Mouse (Mus musculus) limb, embryonic 14.5 days (tissue): ENCODE data around the gene Cyp4f13. TPM values are rescaled to one million over a fixed set of nuclear protein-coding genes. Genes with fewer than 3 reads are reported as not detected.

Experiments
- ATAC-seq: fragments of 200-750 bp; cut with Nextera tagmentation; 2 replicates; pipeline ENCODE4 v1.8.0; 2017; ENCODE audit warnings: low read depth, moderate number of reproducible peaks, moderate TSS enrichment; ENCODE audit not compliant: low FRiP score
- DNase-seq: peaks from one replicate; pipeline ENCODE4 v3.0.0-alpha.2; 2015; ENCODE audit warnings: low spot score
- H3K27ac ChIP-seq: fragments of 300-500 bp; sonication (generic); replicated peaks from 2 replicates; pipeline ENCODE4 v1.5.1; 2014; ENCODE audit warnings: low read depth, mild to moderate bottlenecking, low read length, moderate library complexity, mixed read lengths
- H3K27me3 ChIP-seq: fragments of 300-500 bp; sonication (generic); 2 replicates; pipeline ENCODE4 v1.6.1; 2014; ENCODE audit warnings: low read length, mixed read lengths; ENCODE audit not compliant: control insufficient read depth, insufficient read depth
- H3K36me3 ChIP-seq: fragments of 300-500 bp; sonication (generic); 2 replicates; pipeline ENCODE4 v1.6.1; 2014; ENCODE audit warnings: mild to moderate bottlenecking, low read length, moderate library complexity, mixed read lengths; ENCODE audit not compliant: control insufficient read depth, insufficient read depth
- H3K4me1 ChIP-seq: fragments of 300-500 bp; sonication (generic); 2 replicates; pipeline ENCODE4 v1.6.1; 2014; ENCODE audit warnings: antibody characterized with exemption, low read length, mixed read lengths; ENCODE audit not compliant: control insufficient read depth, insufficient read depth
- H3K4me2 ChIP-seq: fragments of 300-500 bp; sonication (generic); replicated peaks from 2 replicates; pipeline ENCODE4 v1.6.1; 2014; ENCODE audit warnings: low read depth, mild to moderate bottlenecking, low read length, moderate library complexity; ENCODE audit not compliant: severe bottlenecking
- H3K4me3 ChIP-seq: fragments of 300-500 bp; sonication (generic); replicated peaks from 2 replicates; pipeline ENCODE4 v1.5.1; 2014; ENCODE audit warnings: low read length
- H3K9ac ChIP-seq: fragments of 300-500 bp; sonication (generic); 2 replicates; pipeline ENCODE4 v1.6.1; 2014; ENCODE audit warnings: mild to moderate bottlenecking, low read depth, low read length, moderate library complexity; ENCODE audit not compliant: severe bottlenecking
- H3K9me3 ChIP-seq: fragments of 300-500 bp; sonication (generic); 2 replicates; pipeline ENCODE4 v1.6.1; 2016; ENCODE audit warnings: low read length; ENCODE audit not compliant: control insufficient read depth
- POLR2A ChIP-seq: fragments of 200-500 bp; IDR thresholded peaks from 2 replicates; pipeline ENCODE4 v1.8.0; 2012; ENCODE audit warnings: inconsistent platforms, mild to moderate bottlenecking, moderate library complexity, borderline replicate concordance; ENCODE audit not compliant: insufficient read depth, insufficient read length; ENCODE audit errors: extremely low read depth
- WGBS: fragments of 180-500 bp; shearing (Covaris S2); extraction: QIAGEN DNeasy Blood & Tissue Kit; methylation state at CpG from one replicate; pipeline ENCODE4 v1.1.7; 2014; 5-methylcytosine and 5-hydroxymethylcytosine counted together
- polyA plus RNA-seq, 2 experiments: library from polyadenylated mRNA; depleted of rRNA in 1 of 2; stranded (reverse) in 1 of 2; unstranded in 1 of 2; fragments of >200 nt; fragmentation: Nextera tagmentation in 1 of 2; extraction: Ambion mirVana in 1 of 2; gene quantifications; 2 replicates each; pipeline versions ENCODE4 v1.2.1 to v1.2.3; 2012 to 2014

Gene Cyp4f13
- polyA plus RNA-seq, 2 experiments = 12.8 to 22.1 TPM

DNA sequence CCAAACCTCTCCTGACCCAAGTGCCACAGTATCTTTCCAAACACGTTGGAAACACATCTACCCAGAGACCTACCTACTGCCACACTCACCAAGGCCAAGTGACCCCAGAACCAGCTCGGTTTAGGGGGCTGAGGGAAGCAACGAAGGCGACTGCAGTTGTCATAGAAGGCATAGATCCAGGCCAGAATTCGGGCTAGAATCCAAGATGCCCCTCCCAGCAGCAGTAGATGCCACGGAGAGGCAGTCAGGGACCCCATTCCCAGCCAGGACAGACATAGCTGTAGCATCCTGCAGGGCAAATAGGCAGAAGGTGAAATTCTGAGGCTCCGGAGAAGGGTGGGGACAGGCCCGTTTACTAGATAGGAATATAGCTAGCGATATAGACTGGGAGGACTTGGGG lies 486 bp downstream of the Cyp4f13 start:
- Histone ChIP-seq H3K9me3 (no peaks in the 10 kb centered on the region), H3K4me1 (peaks cover 7% of the 10 kb centered on the region; the same call in 1 of the 2 replicates), H3K4me3 (peak overlapping the region; percentile 50), H3K27me3 (no peaks in the 10 kb centered on the region), H3K9ac (peak overlapping the region; percentile 62), H3K4me2 (peak overlapping the region; percentile 87), H3K27ac (peak overlapping the region; percentile 46; the same call in 1 of the 2 replicates), H3K36me3 (no peaks in the 10 kb centered on the region)
- 60% methylated on average over 9 of the region's 9 CpGs for WGBS
- no peak for TF ChIP-seq POLR2A
- ATAC-seq = no peak
- no peak for DNase-seq

DNA sequence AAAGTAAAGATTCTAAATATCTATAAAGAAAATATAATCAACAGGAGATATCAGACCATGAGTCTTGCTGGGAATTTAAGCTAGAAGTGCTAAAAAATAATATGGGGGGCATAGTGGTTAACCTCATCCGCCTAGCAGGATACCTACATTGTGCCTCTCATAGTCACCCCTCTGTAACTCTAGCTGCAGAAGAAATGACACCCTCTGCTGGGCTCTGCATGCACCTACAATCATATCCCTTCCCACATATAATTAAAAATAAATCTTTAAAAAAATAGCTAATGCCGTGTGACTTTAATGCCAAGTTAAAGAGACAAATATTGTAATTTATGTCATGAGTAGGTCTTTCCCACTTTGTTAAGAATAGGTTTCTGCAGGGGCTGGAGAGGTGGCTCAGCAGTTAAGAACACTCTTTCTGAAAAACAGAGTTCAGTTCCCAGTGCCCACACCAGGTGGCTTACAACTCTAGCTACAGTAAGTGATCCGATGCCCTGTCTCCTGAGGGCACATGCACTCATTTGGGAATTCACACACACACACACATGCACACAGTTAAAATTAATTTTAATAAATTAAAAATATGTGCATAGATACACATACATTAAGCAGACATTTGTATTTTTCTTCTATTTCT lies 2.7 kb downstream of the Cyp4f13 start:
- H3K4me2 ChIP-seq = no peak overlapping the region
- no peak overlapping the region for H3K27ac ChIP-seq
- WGBS = 58% methylated on average over 3 of the region's 3 CpGs
- H3K4me3 ChIP-seq = no peak overlapping the region
- no peak overlapping the region for H3K9ac ChIP-seq
- H3K27me3 ChIP-seq = no peaks in the 10 kb centered on the region
- TF ChIP-seq POLR2A = no peak
- DNase-seq (no peak), ATAC-seq (no peak)
- no peaks in the 10 kb centered on the region for H3K9me3 ChIP-seq
- no peaks in the 10 kb centered on the region for H3K36me3 ChIP-seq
- H3K4me1 ChIP-seq = peaks cover 7% of the 10 kb centered on the region; the same call in 1 of the 2 replicates

DNA sequence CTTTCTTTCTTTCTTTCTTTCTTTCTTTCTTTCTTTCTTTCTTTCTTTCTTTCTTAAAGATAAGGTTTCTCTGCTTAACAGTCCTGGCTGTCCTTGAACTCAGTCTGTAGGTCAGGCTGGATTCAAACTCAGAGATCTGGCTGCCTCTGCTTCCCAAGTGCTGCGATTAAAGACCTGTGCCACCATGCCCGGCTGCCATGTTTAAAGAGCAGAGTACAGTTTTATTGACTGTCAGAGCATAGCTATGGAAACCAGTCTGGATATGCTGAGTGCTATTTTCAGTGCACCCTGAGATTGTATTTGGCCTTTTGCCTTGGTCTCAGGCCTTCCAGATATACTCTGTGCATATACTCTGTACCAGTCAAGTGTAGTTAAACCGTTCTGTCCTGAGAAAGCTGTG lies 3.5 kb downstream of the Cyp4f13 start:
- DNase-seq = no peak
- Histone ChIP-seq H3K36me3 (no peaks in the 10 kb centered on the region), H3K9ac (no peak overlapping the region), H3K27me3 (no peaks in the 10 kb centered on the region), H3K4me2 (no peak overlapping the region), H3K9me3 (no peaks in the 10 kb centered on the region), H3K4me3 (no peak overlapping the region), H3K27ac (no peak overlapping the region), H3K4me1 (peaks cover 7% of the 10 kb centered on the region; the same call in 1 of the 2 replicates)
- 79% methylated on average over 3 of the region's 3 CpGs for WGBS
- no peak for ATAC-seq
- no peak for TF ChIP-seq POLR2A

DNA sequence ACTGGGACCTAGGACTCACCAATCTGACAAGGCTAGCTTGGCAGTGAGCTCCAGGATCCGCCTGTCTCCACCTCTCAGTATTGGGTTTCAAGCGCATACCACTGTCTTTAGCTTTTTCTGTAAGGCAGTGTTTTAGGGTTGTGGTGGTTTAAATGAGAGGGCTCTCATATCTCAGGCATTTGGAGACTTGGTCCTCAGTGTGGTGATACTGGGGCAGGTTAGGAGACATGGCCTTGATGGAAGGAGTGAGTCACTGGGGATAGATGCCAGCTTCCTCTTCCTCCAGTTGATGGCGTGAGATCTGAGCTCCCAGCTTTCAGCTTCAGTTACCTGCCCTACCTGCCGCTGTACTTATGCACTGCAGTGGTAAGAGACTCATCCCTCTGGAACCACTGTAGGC lies 7.4 kb downstream of the Cyp4f13 start:
- Histone ChIP-seq H3K4me3 (no peak overlapping the region), H3K4me2 (no peak overlapping the region), H3K36me3 (no peaks in the 10 kb centered on the region), H3K27ac (no peak overlapping the region), H3K9me3 (no peaks in the 10 kb centered on the region), H3K27me3 (no peaks in the 10 kb centered on the region), H3K9ac (no peak overlapping the region), H3K4me1 (no peaks in the 10 kb centered on the region)
- DNase-seq = no peak
- WGBS = 77% methylated on average over 4 of the region's 4 CpGs
- no peak for ATAC-seq
- TF ChIP-seq POLR2A = no peak

DNA sequence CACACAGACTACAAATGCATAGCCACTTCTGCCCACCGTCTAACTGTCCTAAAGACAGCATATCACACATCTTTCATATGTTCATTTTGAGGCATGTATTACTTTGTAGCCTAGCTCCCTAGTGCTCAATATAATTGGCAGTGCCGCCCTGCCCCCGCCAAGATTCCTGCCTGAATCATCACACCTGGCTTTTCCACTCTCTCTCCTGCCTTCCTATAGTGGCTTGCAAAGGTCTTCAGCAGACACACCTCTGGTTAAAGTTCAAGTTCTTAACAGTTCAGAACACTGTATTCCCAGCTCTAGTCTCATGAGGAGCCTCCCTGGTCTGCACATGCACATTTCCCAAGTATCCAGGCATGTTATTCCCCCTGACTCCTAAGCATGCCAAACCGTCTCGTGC lies 19.4 kb downstream of the Cyp4f13 start:
- H3K36me3 ChIP-seq = no peaks in the 10 kb centered on the region
- H3K9me3 ChIP-seq = no peaks in the 10 kb centered on the region
- peaks cover 3% of the 10 kb centered on the region; the same call in 1 of the 2 replicates for H3K4me1 ChIP-seq
- H3K4me3 ChIP-seq = no peak overlapping the region
- no peak for TF ChIP-seq POLR2A
- ATAC-seq (no peak), DNase-seq (no peak)
- H3K9ac ChIP-seq = no peak overlapping the region
- H3K27me3 ChIP-seq = no peaks in the 10 kb centered on the region
- no peak overlapping the region for H3K4me2 ChIP-seq
- no peak overlapping the region for H3K27ac ChIP-seq
- WGBS = 87% methylated on average over 5 of the region's 5 CpGs
